Mouse (Mus musculus): Measurements from ENCODE around the gene Arhgap20.

DNA sequence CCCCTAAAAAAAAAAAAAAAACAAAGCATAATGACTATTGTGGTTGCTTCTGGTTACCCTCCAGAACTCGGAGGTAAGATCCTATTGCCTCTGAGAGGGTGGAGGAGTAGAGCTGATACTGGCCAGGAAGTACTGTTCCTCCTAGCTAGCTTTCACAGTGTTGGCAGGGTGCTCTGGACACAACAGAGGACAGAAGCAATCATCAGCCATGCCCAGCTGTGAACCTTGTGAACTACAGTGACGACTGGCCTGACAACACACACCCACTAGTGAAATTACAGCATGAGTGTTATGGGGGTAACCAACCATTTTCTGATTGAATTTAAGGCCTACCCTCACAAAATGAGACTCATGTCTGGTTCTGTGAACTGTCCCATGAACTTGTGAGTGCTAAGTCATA, 11.3 kb downstream of the Arhgap20 start:
- no peak for TF ChIP-seq POLR2A (IDR thresholded peaks at IDR 0.05; ENCODE audit: borderline replicate concordance, low read depth, low read length)
- no peak for TF ChIP-seq CTCF (IDR thresholded peaks at IDR 0.05; ENCODE audit: low read depth, low read length)
